Mouse (Mus musculus): ENCODE data around the gene Cbx3.

DNA sequence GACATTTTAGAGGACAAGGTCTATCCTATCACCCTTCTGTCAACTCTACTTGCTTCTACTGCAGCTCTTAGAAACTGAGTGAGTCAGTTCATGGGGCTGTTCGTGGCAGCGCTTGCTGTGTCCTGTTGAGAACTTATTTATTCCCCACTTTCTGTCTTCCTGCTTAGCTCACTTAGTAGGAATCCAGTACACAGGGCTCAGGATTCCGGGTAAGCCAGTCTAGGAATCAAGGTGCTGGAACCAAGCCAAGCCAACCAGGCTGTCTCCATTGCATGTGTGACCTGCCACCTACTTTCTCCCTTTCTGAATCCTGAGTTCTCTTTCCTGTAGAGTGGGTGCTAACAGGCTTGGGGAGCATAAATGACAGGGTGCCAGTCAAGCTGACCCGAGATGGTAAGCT, 32.5 kb upstream of the Cbx3 start:
- TF ChIP-seq CTCF (IDR thresholded peaks at IDR 0.05; ENCODE audit: low read depth) (no peak), EP300 (IDR thresholded peaks at IDR 0.05; ENCODE audit: low read depth) (no peak)
